Mouse (Mus musculus) telencephalon, adult 2 months (tissue): ENCODE data around the gene Vwa3a.

Experiments used
- DNase-seq: peaks from one replicate; pipeline ENCODE4 v3.0.0-alpha.2; 2011; ENCODE audit warnings: low read depth, low spot score

Vwa3a gene

GRCm38 (mm10) chr7:120836361-120836760, 97.2 kb downstream of the Vwa3a start:
- DNase-seq, result no peak

- DNase-seq, result no peak
Measured at GRCm38 (mm10) chr7:120838436-120839160, 99.5 kb downstream of the Vwa3a start.

GRCm38 (mm10) chr7:120839786-120840185, 100.7 kb downstream of the Vwa3a start:
- DNase-seq, result no peak

GRCm38 (mm10) chr7:120842345-120843036, 103.4 kb downstream of the Vwa3a start, which contains the start of gene Eef2k:
TSS of gene Eef2k (plus strand) at chr7:120842831.
- DNase-seq, result peak; percentile 78

GRCm38 (mm10) chr7:120843037-120843621, 104.0 kb downstream of the Vwa3a start:
- peak; percentile 69 for DNase-seq

GRCm38 (mm10) chr7:120843852-120844435, 104.8 kb downstream of the Vwa3a start:
- DNase-seq, result no peak

GRCm38 (mm10) chr7:120844689-120845088, 105.6 kb downstream of the Vwa3a start:
- DNase-seq, result no peak

- DNase-seq, result no peak
Measured at GRCm38 (mm10) chr7:120848831-120849512, 109.9 kb downstream of the Vwa3a start.

GRCm38 (mm10) chr7:120850165-120850564, 111.0 kb downstream of the Vwa3a start:
- no peak for DNase-seq
